Mouse (Mus musculus): ENCODE measurements around the gene Arl5b.

- TF ChIP-seq CTCF (IDR thresholded peaks at IDR 0.05; ENCODE audit: borderline replicate concordance, control insufficient read depth, extremely low read depth, insufficient read depth, low read length, poor library complexity), result no peak
- TF ChIP-seq POLR2A (IDR thresholded peaks at IDR 0.05; ENCODE audit: control insufficient read depth, extremely low read depth, insufficient read depth, low read length, poor library complexity), result no peak
Observed at GRCm38 (mm10) chr2:15026817-15027216, 22.4 kb upstream of the Arl5b start.

Data from thymus, adult 2 months (tissue).